Mouse (Mus musculus) neural tube, embryonic 15.5 days (tissue): ENCODE data around the gene Rcsd1. TPM values are rescaled to one million over a fixed set of nuclear protein-coding genes. Genes with fewer than 3 reads are reported as not detected.

Experiments used
- ATAC-seq: fragments of 200-750 bp; cut with Nextera tagmentation; 2 replicates; pipeline ENCODE4 v1.8.0; 2017; ENCODE audit warnings: mild to moderate bottlenecking, moderate TSS enrichment, moderate library complexity; ENCODE audit not compliant: low FRiP score
- H3K27ac ChIP-seq: fragments of 300-500 bp; sonication (generic); replicated peaks from 2 replicates; pipeline ENCODE4 v1.5.1; 2015; ENCODE audit warnings: mild to moderate bottlenecking, inconsistent platforms
- H3K27me3 ChIP-seq: fragments of 300-500 bp; sonication (generic); replicated peaks from 2 replicates; pipeline ENCODE4 v1.6.1; 2015; ENCODE audit warnings: inconsistent platforms
- H3K36me3 ChIP-seq: fragments of 300-500 bp; sonication (generic); 2 replicates; pipeline ENCODE4 v1.6.1; 2015; ENCODE audit warnings: inconsistent platforms
- H3K4me1 ChIP-seq: fragments of 300-500 bp; sonication (generic); 2 replicates; pipeline ENCODE4 v1.6.1; 2015; ENCODE audit warnings: inconsistent platforms
- H3K4me2 ChIP-seq: fragments of 300-500 bp; sonication (generic); 2 replicates; pipeline ENCODE4 v1.6.1; 2015; ENCODE audit warnings: inconsistent platforms, mild to moderate bottlenecking, moderate library complexity
- H3K4me3 ChIP-seq: fragments of 300-500 bp; sonication (generic); replicated peaks from 2 replicates; pipeline ENCODE4 v1.5.1; 2015; ENCODE audit warnings: mild to moderate bottlenecking, inconsistent platforms
- H3K9ac ChIP-seq: fragments of 300-500 bp; sonication (generic); replicated peaks from 2 replicates; pipeline ENCODE4 v1.6.1; 2015; ENCODE audit warnings: mild to moderate bottlenecking, inconsistent platforms
- H3K9me3 ChIP-seq: fragments of 300-500 bp; sonication (generic); replicated peaks from 2 replicates; pipeline ENCODE4 v1.6.1; 2016; ENCODE audit warnings: inconsistent platforms
- WGBS: fragments of 180-500 bp; shearing (Covaris S2); methylation state at CpG from one replicate; pipeline ENCODE4 v1.1.7; 2015; ENCODE audit warnings: mixed read lengths; 5-methylcytosine and 5-hydroxymethylcytosine counted together
- polyA plus RNA-seq: library from polyadenylated mRNA; unstranded; fragments of >200 nt; fragmentation: Nextera tagmentation; extraction: Ambion mirVana; gene quantifications from 2 replicates; pipeline ENCODE4 v1.2.1, GENCODE M21; 2015

Gene Rcsd1
- polyA plus RNA-seq, 1 experiment from 2014 or later: 8.1 TPM

GRCm38 (mm10) chr1:165668904-165669303, 40.7 kb downstream of the Rcsd1 start:
- H3K4me1 ChIP-seq: 0 out of 2 replicates have a peak, but pooled peaks cover 4% of the 10 kb centered on the region
- H3K27ac ChIP-seq: no peak overlapping the region
- H3K36me3 ChIP-seq: no peaks in the 10 kb centered on the region
- no peak for ATAC-seq
- no peaks in the 10 kb centered on the region for H3K9me3 ChIP-seq
- WGBS: 79% methylated on average over 4 of the region's 4 CpGs
- no peak overlapping the region for H3K9ac ChIP-seq
- H3K4me3 ChIP-seq: no peak overlapping the region
- H3K4me2 ChIP-seq: no peak overlapping the region
- no peaks in the 10 kb centered on the region for H3K27me3 ChIP-seq

GRCm38 (mm10) chr1:165667380-165667779, 42.2 kb downstream of the Rcsd1 start:
- H3K4me3 ChIP-seq: no peak overlapping the region
- peaks cover 15% of the 10 kb centered on the region; the same call in 1 of the 2 replicates for H3K4me1 ChIP-seq
- ATAC-seq: no peak
- H3K4me2 ChIP-seq: no peak overlapping the region
- H3K27me3 ChIP-seq: no peaks in the 10 kb centered on the region
- H3K9ac ChIP-seq: no peak overlapping the region
- WGBS: 44% methylated on average over 13 of the region's 13 CpGs
- no peaks in the 10 kb centered on the region for H3K36me3 ChIP-seq
- no peaks in the 10 kb centered on the region for H3K9me3 ChIP-seq
- no peak overlapping the region for H3K27ac ChIP-seq

- no peaks in the 10 kb centered on the region for H3K36me3 ChIP-seq
- 94% methylated on average over 6 of the region's 6 CpGs for WGBS
- H3K4me3 ChIP-seq: no peak overlapping the region
- no peak overlapping the region for H3K27ac ChIP-seq
- H3K4me2 ChIP-seq: no peak overlapping the region
- peaks cover 15% of the 10 kb centered on the region; the same call in 1 of the 2 replicates for H3K4me1 ChIP-seq
- H3K27me3 ChIP-seq: no peaks in the 10 kb centered on the region
- no peak for ATAC-seq
- no peaks in the 10 kb centered on the region for H3K9me3 ChIP-seq
- no peak overlapping the region for H3K9ac ChIP-seq
These were observed 42.6 kb downstream of the Rcsd1 start for GRCm38 (mm10) chr1:165666944-165667343.

GRCm38 (mm10) chr1:165665758-165666157, 43.8 kb downstream of the Rcsd1 start:
- Histone ChIP-seq H3K4me1 (peaks cover 15% of the 10 kb centered on the region; the same call in 1 of the 2 replicates), H3K27ac (no peak overlapping the region), H3K36me3 (no peaks in the 10 kb centered on the region), H3K9ac (no peak overlapping the region), H3K4me2 (no peak overlapping the region), H3K4me3 (no peak overlapping the region), H3K27me3 (peaks cover 4% of the 10 kb centered on the region; the same call in 1 of the 2 replicates), H3K9me3 (no peaks in the 10 kb centered on the region)
- WGBS: 66% methylated on average over 5 of the region's 5 CpGs
- no peak for ATAC-seq

GRCm38 (mm10) chr1:165663277-165663676, 46.3 kb downstream of the Rcsd1 start:
- H3K27me3 ChIP-seq: peaks cover 4% of the 10 kb centered on the region; the same call in 1 of the 2 replicates
- H3K9me3 ChIP-seq: no peaks in the 10 kb centered on the region
- H3K4me1 ChIP-seq: peaks cover 15% of the 10 kb centered on the region; the same call in 1 of the 2 replicates
- 70% methylated on average over 16 of the region's 16 CpGs for WGBS
- H3K4me3 ChIP-seq: no peak overlapping the region
- H3K27ac ChIP-seq: peak overlapping the region; percentile 45
- H3K4me2 ChIP-seq: peak overlapping the region; percentile 22; the same call in 1 of the 2 replicates
- H3K36me3 ChIP-seq: no peaks in the 10 kb centered on the region
- 0 out of 2 replicates have a peak overlapping the region, but pooled peaks have one; percentile 17 for H3K9ac ChIP-seq
- 0 out of 2 replicates have a peak, but pooled peaks have one; percentile 43 for ATAC-seq

GRCm38 (mm10) chr1:165662426-165663192, 46.9 kb downstream of the Rcsd1 start:
- H3K4me1 ChIP-seq: peaks cover 15% of the 10 kb centered on the region; the same call in 1 of the 2 replicates
- peaks cover 4% of the 10 kb centered on the region; the same call in 1 of the 2 replicates for H3K27me3 ChIP-seq
- ATAC-seq: no peak
- peak overlapping the region; percentile 45 for H3K27ac ChIP-seq
- no peaks in the 10 kb centered on the region for H3K36me3 ChIP-seq
- no peak overlapping the region for H3K4me2 ChIP-seq
- WGBS: 39% methylated on average over 15 of the region's 15 CpGs
- no peak overlapping the region for H3K9ac ChIP-seq
- H3K4me3 ChIP-seq: no peak overlapping the region
- no peaks in the 10 kb centered on the region for H3K9me3 ChIP-seq

DNA sequence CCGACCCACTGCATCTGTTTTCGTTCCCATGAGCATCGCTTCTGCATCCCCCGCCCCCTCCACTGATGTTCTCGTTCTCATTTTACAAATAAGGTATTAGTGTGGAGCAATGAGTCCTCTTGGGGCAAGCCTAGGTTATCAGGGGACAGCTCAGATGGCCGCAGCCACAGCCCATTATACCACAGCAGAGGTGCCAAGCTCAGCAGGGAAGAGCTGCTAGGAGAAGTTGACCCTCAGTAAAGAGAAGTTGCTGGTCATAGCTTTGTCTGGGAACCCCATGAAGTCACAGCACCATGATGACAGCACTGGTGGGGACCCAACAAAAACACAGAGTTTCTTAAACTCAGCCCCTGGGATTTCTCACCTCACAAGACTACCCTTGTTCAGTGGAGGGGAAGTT, 47.8 kb downstream of the Rcsd1 start:
- peaks cover 11% of the 10 kb centered on the region; the same call in 1 of the 2 replicates for H3K4me1 ChIP-seq
- peaks cover 4% of the 10 kb centered on the region; the same call in 1 of the 2 replicates for H3K27me3 ChIP-seq
- 87% methylated on average over 6 of the region's 6 CpGs for WGBS
- H3K4me3 ChIP-seq: no peak overlapping the region
- no peaks in the 10 kb centered on the region for H3K9me3 ChIP-seq
- no peak for ATAC-seq
- no peak overlapping the region for H3K9ac ChIP-seq
- H3K27ac ChIP-seq: no peak overlapping the region
- H3K4me2 ChIP-seq: no peak overlapping the region
- no peaks in the 10 kb centered on the region for H3K36me3 ChIP-seq

DNA sequence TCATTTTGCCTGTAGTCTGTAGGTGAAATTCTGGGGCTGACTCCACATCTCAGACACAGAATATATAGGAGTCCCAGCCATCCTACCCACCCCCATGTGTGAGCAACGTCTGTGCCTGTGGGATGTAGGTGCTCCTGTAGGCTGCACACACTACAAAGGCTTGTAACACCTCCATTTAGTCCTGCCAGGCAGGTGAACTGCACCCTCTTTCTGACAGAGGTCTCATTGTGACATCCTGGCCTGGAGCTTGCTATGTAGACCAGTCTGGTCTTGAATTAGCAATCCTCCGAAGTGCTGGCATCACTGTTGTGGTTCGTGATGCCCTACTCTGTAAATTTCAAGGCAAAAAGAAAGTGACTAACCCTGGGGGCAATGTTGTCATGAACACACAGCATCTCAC, 48.4 kb downstream of the Rcsd1 start:
- Histone ChIP-seq H3K27me3 (peaks cover 4% of the 10 kb centered on the region; the same call in 1 of the 2 replicates), H3K9me3 (no peaks in the 10 kb centered on the region), H3K4me1 (peaks cover 11% of the 10 kb centered on the region; the same call in 1 of the 2 replicates), H3K9ac (no peak overlapping the region), H3K4me3 (no peak overlapping the region), H3K36me3 (no peaks in the 10 kb centered on the region), H3K27ac (no peak overlapping the region), H3K4me2 (no peak overlapping the region)
- ATAC-seq: peak; percentile 32; the same call in 1 of the 2 replicates
- WGBS: 59% methylated on average over 3 of the region's 3 CpGs

GRCm38 (mm10) chr1:165660774-165661173, 48.8 kb downstream of the Rcsd1 start:
- Histone ChIP-seq H3K27ac (no peak overlapping the region), H3K27me3 (peaks cover 4% of the 10 kb centered on the region; the same call in 1 of the 2 replicates), H3K4me1 (peaks cover 11% of the 10 kb centered on the region; the same call in 1 of the 2 replicates), H3K4me2 (no peak overlapping the region), H3K4me3 (no peak overlapping the region), H3K36me3 (no peaks in the 10 kb centered on the region), H3K9ac (no peak overlapping the region), H3K9me3 (no peaks in the 10 kb centered on the region)
- WGBS: 17% methylated on average over 4 of the region's 4 CpGs
- peak; percentile 70 for ATAC-seq

DNA sequence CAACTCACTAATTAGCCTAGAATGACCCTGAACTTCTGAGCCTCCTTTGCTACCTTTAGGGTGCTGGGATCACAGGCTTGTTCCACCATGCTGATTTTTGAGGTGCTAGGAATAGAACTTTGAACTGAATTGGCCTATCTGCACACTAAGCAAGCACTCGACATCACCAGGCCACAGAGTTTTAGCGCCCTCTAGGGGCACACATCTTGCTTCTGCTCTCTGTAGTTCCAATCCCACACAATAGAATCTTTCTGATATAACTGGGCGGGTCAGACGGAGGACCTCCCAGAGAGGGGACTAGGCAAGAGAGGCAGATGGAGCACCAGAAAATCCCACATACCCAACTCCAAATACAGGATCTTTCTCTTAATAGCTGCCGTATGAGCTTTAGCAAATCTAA, 51.0 kb downstream of the Rcsd1 start:
- Histone ChIP-seq H3K4me2 (no peak overlapping the region), H3K27ac (no peak overlapping the region), H3K27me3 (peaks cover 4% of the 10 kb centered on the region; the same call in 1 of the 2 replicates), H3K4me3 (no peak overlapping the region), H3K9ac (no peak overlapping the region), H3K9me3 (no peaks in the 10 kb centered on the region), H3K36me3 (no peaks in the 10 kb centered on the region), H3K4me1 (peaks cover 10% of the 10 kb centered on the region; the same call in 1 of the 2 replicates)
- WGBS: 30% methylated on average over 5 of the region's 5 CpGs
- ATAC-seq: no peak

DNA sequence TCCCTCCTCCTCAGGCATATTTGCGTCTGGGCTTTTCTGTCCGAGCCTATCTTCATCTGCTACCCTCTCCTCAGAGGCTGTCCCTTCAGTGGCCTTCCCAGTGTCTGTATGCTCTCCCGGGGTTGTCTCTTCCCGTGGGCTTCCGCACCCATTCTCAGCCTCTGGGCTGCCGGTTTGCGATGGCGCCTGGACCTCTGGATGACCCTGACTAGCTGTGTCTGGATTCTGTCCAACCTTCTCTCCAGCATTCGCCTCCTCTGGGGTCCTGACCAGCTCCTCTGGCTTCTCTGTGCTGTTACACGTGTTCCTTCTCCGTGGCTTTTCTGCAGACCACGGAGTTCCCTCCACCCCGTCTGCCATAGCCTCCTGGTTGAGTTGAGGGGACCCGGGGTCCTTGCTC, 54.1 kb downstream of the Rcsd1 start:
- no peak overlapping the region for H3K4me2 ChIP-seq
- H3K9ac ChIP-seq: no peak overlapping the region
- no peaks in the 10 kb centered on the region for H3K36me3 ChIP-seq
- no peaks in the 10 kb centered on the region for H3K9me3 ChIP-seq
- H3K4me3 ChIP-seq: no peak overlapping the region
- WGBS: 82% methylated on average over 14 of the region's 14 CpGs
- no peaks in the 10 kb centered on the region for H3K4me1 ChIP-seq
- H3K27ac ChIP-seq: no peak overlapping the region
- H3K27me3 ChIP-seq: no peaks in the 10 kb centered on the region
- ATAC-seq: no peak

GRCm38 (mm10) chr1:165655022-165655421, 54.5 kb downstream of the Rcsd1 start:
- H3K4me2 ChIP-seq: no peak overlapping the region
- ATAC-seq: no peak
- H3K9ac ChIP-seq: no peak overlapping the region
- no peak overlapping the region for H3K27ac ChIP-seq
- H3K27me3 ChIP-seq: no peaks in the 10 kb centered on the region
- H3K9me3 ChIP-seq: no peaks in the 10 kb centered on the region
- WGBS: 79% methylated on average over 6 of the region's 6 CpGs
- no peaks in the 10 kb centered on the region for H3K36me3 ChIP-seq
- no peaks in the 10 kb centered on the region for H3K4me1 ChIP-seq
- no peak overlapping the region for H3K4me3 ChIP-seq
